Mouse (Mus musculus): ENCODE measurements at regions not wholly inside any gene's neighbourhood (a gene's known extent, or its start where the extent isn't known, plus 50 kb on each side); places are given as distances from the start of the nearest gene placed in this dataset.

DNA sequence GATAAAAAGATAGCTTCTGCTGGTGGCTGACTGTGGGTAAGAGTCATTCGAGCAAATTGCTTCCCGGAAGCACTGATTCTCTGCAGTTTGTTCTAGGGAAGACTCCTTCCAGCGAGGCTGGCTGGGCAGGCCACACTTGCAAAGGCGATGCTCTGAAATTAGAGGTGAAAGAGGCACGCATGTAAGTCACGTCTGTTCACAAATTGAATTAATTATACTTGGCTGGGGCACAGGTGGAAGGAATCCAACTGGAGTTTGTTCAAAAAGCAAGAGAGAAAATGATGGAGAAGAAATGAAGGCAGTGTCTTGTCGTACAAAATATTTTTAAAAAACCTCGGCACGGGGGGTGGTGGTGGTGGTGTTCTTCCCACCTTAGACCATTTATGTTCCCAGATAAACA lies 726.2 kb upstream of the Lrrc6 start:
- no peak for DNase-seq (ENCODE audit: low read depth, low spot score)
